Comparison of ENCODE assay signal across 8 mouse cellular contexts in the genomic region with DNA sequence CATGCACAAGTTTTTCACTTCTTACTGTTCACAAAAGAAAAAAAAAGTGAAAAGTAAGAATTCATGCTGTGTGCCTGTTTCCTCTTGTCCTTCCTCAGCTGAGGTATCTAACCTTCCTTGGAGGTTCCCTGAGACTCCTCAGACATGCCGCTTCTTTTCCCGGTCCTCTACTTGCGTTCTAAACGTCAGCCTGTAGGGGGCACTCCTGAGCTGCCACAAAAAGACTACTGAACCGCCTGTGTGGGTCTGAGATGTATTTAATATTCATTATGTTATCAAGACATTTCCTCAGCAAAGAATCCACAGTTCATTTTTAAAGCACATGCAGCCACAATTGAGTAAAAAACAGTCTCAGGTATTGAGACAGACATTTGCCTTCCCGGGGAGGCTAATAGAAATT.
DNase-seq lines count a peak whose midpoint lies in the region; ATAC-seq and TF ChIP-seq lines count a peak whose summit lies in the region.

No protein-coding gene starts in this region.

- no peak for TF ChIP-seq POLR2A in limb, embryonic 14.5 days (IDR thresholded peaks at IDR 0.05; ENCODE audit: borderline replicate concordance, extremely low read depth, insufficient read depth, insufficient read length)

- 16% methylated on average over 6 of the region's 6 CpGs for WGBS in neural tube, embryonic 15.5 days
- WGBS in forebrain, embryonic 14.5 days, result 16% methylated on average over 6 of the region's 6 CpGs
- WGBS in limb, embryonic 14.5 days, result 20% methylated on average over 6 of the region's 6 CpGs
- WGBS in neural tube, embryonic 13.5 days, result 16% methylated on average over 6 of the region's 6 CpGs

- no peaks in the 10 kb centered on the region for H3K4me1 ChIP-seq in neural tube, embryonic 15.5 days
- 0 out of 2 replicates have a peak, but pooled peaks cover 2% of the 10 kb centered on the region for H3K4me1 ChIP-seq in forebrain, embryonic 14.5 days (ENCODE audit: control insufficient read depth, insufficient read depth, low read length)
- H3K4me1 ChIP-seq in limb, embryonic 14.5 days (ENCODE audit: control insufficient read depth, insufficient read depth, low read length), result 0 out of 2 replicates have a peak, but pooled peaks cover 3% of the 10 kb centered on the region
- H3K4me1 ChIP-seq in neural tube, embryonic 13.5 days (replicated peaks), result no peaks in the 10 kb centered on the region

- no peak overlapping the region for H3K4me3 ChIP-seq in neural tube, embryonic 15.5 days (replicated peaks)
- H3K4me3 ChIP-seq in forebrain, embryonic 14.5 days (ENCODE audit: low read depth, low read length), result no peak overlapping the region
- H3K4me3 ChIP-seq in limb, embryonic 14.5 days (replicated peaks; ENCODE audit: low read length), result no peak overlapping the region
- H3K4me3 ChIP-seq in neural tube, embryonic 13.5 days, result no peak overlapping the region

- H3K36me3 ChIP-seq in neural tube, embryonic 15.5 days, result no peaks in the 10 kb centered on the region
- H3K36me3 ChIP-seq in forebrain, embryonic 14.5 days (ENCODE audit: control insufficient read depth, insufficient read depth, low read length), result no peaks in the 10 kb centered on the region
- H3K36me3 ChIP-seq in limb, embryonic 14.5 days (ENCODE audit: control insufficient read depth, insufficient read depth, low read length), result no peaks in the 10 kb centered on the region
- no peaks in the 10 kb centered on the region for H3K36me3 ChIP-seq in neural tube, embryonic 13.5 days

- H3K9me3 ChIP-seq in neural tube, embryonic 15.5 days (replicated peaks), result no peaks in the 10 kb centered on the region
- no peaks in the 10 kb centered on the region for H3K9me3 ChIP-seq in forebrain, embryonic 14.5 days (replicated peaks; ENCODE audit: control insufficient read depth, low read length)
- H3K9me3 ChIP-seq in limb, embryonic 14.5 days (ENCODE audit: control insufficient read depth, low read length), result no peaks in the 10 kb centered on the region
- H3K9me3 ChIP-seq in neural tube, embryonic 13.5 days, result no peaks in the 10 kb centered on the region

- no peak overlapping the region for H3K27ac ChIP-seq in neural tube, embryonic 15.5 days (replicated peaks)
- H3K27ac ChIP-seq in forebrain, embryonic 14.5 days (ENCODE audit: low read depth, low read length), result no peak overlapping the region
- no peak overlapping the region for H3K27ac ChIP-seq in limb, embryonic 14.5 days (replicated peaks; ENCODE audit: low read depth, low read length)
- no peak overlapping the region for H3K27ac ChIP-seq in neural tube, embryonic 13.5 days (replicated peaks)

- no peak overlapping the region for H3K9ac ChIP-seq in neural tube, embryonic 15.5 days (replicated peaks)
- no peak overlapping the region for H3K9ac ChIP-seq in forebrain, embryonic 14.5 days (ENCODE audit: low read length)
- no peak overlapping the region for H3K9ac ChIP-seq in limb, embryonic 14.5 days (ENCODE audit: low read depth, low read length, severe bottlenecking)
- H3K9ac ChIP-seq in neural tube, embryonic 13.5 days, result no peak overlapping the region

- peak; percentile 72 for DNase-seq in neural tube, embryonic 10.5 days (ENCODE audit: extremely low spot score, low spot score)
- peak; percentile 40 for DNase-seq in c-Kit-positive CD71-positive TER-119-negative erythroid progenitor cells, embryonic 14.5 days (ENCODE audit: low read depth)
- peak; percentile 85 for DNase-seq in forebrain, embryonic 14.5 days (ENCODE audit: low spot score)
- DNase-seq in kidney, adult 9 months, result peak; percentile 63
- DNase-seq in limb, embryonic 14.5 days (ENCODE audit: low spot score), result peak; percentile 42
- peak; percentile 17 for DNase-seq in urinary bladder, postnatal 10 days (ENCODE audit: low spot score)

- H3K27me3 ChIP-seq in neural tube, embryonic 15.5 days (replicated peaks), result peaks cover 6% of the 10 kb centered on the region; the same call in 1 of the 2 replicates
- no peaks in the 10 kb centered on the region for H3K27me3 ChIP-seq in forebrain, embryonic 14.5 days (replicated peaks; ENCODE audit: control insufficient read depth, insufficient read depth, low read length)
- H3K27me3 ChIP-seq in limb, embryonic 14.5 days (ENCODE audit: control insufficient read depth, insufficient read depth, low read length), result 0 out of 2 replicates have a peak, but pooled peaks cover 4% of the 10 kb centered on the region
- H3K27me3 ChIP-seq in neural tube, embryonic 13.5 days, result 0 out of 2 replicates have a peak, but pooled peaks cover 4% of the 10 kb centered on the region

- H3K4me2 ChIP-seq in neural tube, embryonic 15.5 days, result no peak overlapping the region
- no peak overlapping the region for H3K4me2 ChIP-seq in forebrain, embryonic 14.5 days (ENCODE audit: low read length)
- H3K4me2 ChIP-seq in limb, embryonic 14.5 days (replicated peaks; ENCODE audit: low read depth, low read length, severe bottlenecking), result no peak overlapping the region
- no peak overlapping the region for H3K4me2 ChIP-seq in neural tube, embryonic 13.5 days

- ATAC-seq in neural tube, embryonic 15.5 days (ENCODE audit: low FRiP score), result no peak; the same call in 1 of the 2 replicates
- peak; percentile 75; the same call in 1 of the 2 replicates for ATAC-seq in forebrain, embryonic 14.5 days
- ATAC-seq in limb, embryonic 14.5 days (ENCODE audit: low FRiP score, low read depth), result no peak
- ATAC-seq in neural tube, embryonic 13.5 days (ENCODE audit: low read depth), result peak; percentile 74

Comparison
In these comparisons a context has a peak if more than half of its experiments do, and no peak if none do; other contexts are left out.
1. ATAC-seq: peak in forebrain, embryonic 14.5 days (single experiment) and neural tube, embryonic 13.5 days (single experiment); none in neural tube, embryonic 15.5 days (single experiment) and limb, embryonic 14.5 days (single experiment).
2. DNase-seq: peak in every context shown above with its lines; median percentile 85 in forebrain, embryonic 14.5 days; 72 in neural tube, embryonic 10.5 days; 63 in kidney, adult 9 months; 42 in limb, embryonic 14.5 days; 40 in c-Kit-positive CD71-positive TER-119-negative erythroid progenitor cells, embryonic 14.5 days; 17 in urinary bladder, postnatal 10 days.